Mouse (Mus musculus) cerebellum, adult 2 months (tissue): ENCODE results near the gene Mettl7a1.

Experiments used
- CTCF ChIP-seq: fragments of 200-500 bp; IDR thresholded peaks from 2 replicates; pipeline ENCODE4 v1.5.1; 2011; ENCODE audit warnings: low read depth, mild to moderate bottlenecking, control low read depth, low read length, moderate library complexity, borderline replicate concordance; ENCODE audit not compliant: insufficient read depth
- POLR2A ChIP-seq: fragments of 200-500 bp; IDR thresholded peaks from 2 replicates; pipeline ENCODE4 v1.6.1; 2011; ENCODE audit warnings: low read length, control low read depth, borderline replicate concordance; ENCODE audit not compliant: insufficient read depth

- no peak for TF ChIP-seq CTCF
- no peak for TF ChIP-seq POLR2A
Measured at GRCm38 (mm10) chr15:100288980-100289379, 15.0 kb upstream of the Mettl7a1 start.
